Comparison of ENCODE assay signal across 23 mouse cellular contexts in the genomic region with DNA sequence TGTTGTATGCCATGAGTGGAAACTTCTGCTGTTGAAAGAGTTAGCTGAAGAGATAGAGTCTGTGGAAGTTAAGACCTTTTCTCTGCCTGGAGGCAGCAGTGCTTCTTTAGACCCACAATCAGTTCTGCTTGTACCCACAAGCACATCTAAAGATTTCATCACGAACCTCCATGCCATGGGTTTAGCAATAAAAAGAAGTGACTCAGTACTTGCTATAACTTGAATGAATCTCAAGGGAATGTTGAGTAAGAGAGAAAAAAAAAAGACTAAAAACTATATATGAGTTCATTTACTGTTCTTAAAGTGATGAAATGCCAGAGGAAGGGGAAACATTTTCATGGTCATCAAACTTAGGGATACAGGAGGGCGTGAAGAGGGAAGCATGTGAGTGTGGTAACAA. TPM values are rescaled to one million over a fixed set of nuclear protein-coding genes. Genes with fewer than 3 reads are reported as not detected.
DNase-seq lines count a peak whose midpoint lies in the region; ATAC-seq and TF ChIP-seq lines count a peak whose summit lies in the region.
"Had no signal": no experiment of that assay in that cellular context is flagged by ENCODE, and none has a peak within 500 bp of the region (broad histone marks: within the 10 kb centered on the region; RNA-seq: fewer than 3 reads in every experiment).

No protein-coding gene starts in this region.

- TF ChIP-seq CTCF in C2C12 (IDR thresholded peaks at IDR 0.05; ENCODE audit: control insufficient read depth, insufficient read depth, insufficient read length), result no peak
- TF ChIP-seq CTCF in liver, postnatal 0 days (IDR thresholded peaks at IDR 0.05; ENCODE audit: low read depth), result no peak

- no peak overlapping the region for H3K4me2 ChIP-seq in myocyte (ENCODE audit: low read depth)
- H3K4me2 ChIP-seq in liver, postnatal 0 days (ENCODE audit: low read depth, low read length), result no peak overlapping the region
- H3K4me2 ChIP-seq: forebrain, embryonic 13.5 days; heart, embryonic 11.5 days; hindbrain, embryonic 12.5 days; hindbrain, embryonic 15.5 days had no signal

- H3K4me1 ChIP-seq in liver, postnatal 0 days (ENCODE audit: insufficient read depth), result no peaks in the 10 kb centered on the region
- H3K4me1 ChIP-seq: hindbrain, embryonic 12.5 days had no signal

- TF ChIP-seq EP300 in liver, postnatal 0 days (IDR thresholded peaks at IDR 0.05; ENCODE audit: low read depth), result no peak

- no peak overlapping the region for H3K9ac ChIP-seq in liver, postnatal 0 days (replicated peaks)
- H3K9ac ChIP-seq: forebrain, embryonic 13.5 days; hindbrain, embryonic 12.5 days; hindbrain, embryonic 15.5 days had no signal

- H3K9me3 ChIP-seq in liver, postnatal 0 days (ENCODE audit: low read length), result no peaks in the 10 kb centered on the region; the same call in 1 of the 2 replicates

- no peaks in the 10 kb centered on the region for H3K79me2 ChIP-seq in C2C12 (ENCODE audit: control insufficient read depth, insufficient read depth)
- no peaks in the 10 kb centered on the region for H3K79me2 ChIP-seq in myocyte (ENCODE audit: control insufficient read depth, insufficient read depth)

- peak; percentile 66 for ATAC-seq in granulocyte monocyte progenitor cell, adult 5-6 weeks (replicated peaks; ENCODE audit: poor library complexity, severe bottlenecking)
- no peak for ATAC-seq in liver, postnatal 0 days
- ATAC-seq: forebrain, embryonic 13.5 days; forebrain, embryonic 16.5 days had no signal

- H3ac ChIP-seq in C2C12 (ENCODE audit: control insufficient read depth, insufficient read length, low read depth), result no peak overlapping the region
- H3ac ChIP-seq in myocyte (ENCODE audit: control insufficient read depth, insufficient read length), result no peak overlapping the region

- H3K4me3 ChIP-seq in C2C12 (ENCODE audit: insufficient read depth, poor library complexity, severe bottlenecking), result no peak overlapping the region
- no peak overlapping the region for H3K4me3 ChIP-seq in myocyte
- no peak overlapping the region for H3K4me3 ChIP-seq in liver, postnatal 0 days (ENCODE audit: low read depth, low read length)
- H3K4me3 ChIP-seq: forebrain, embryonic 10.5 days; forebrain, embryonic 13.5 days; hindbrain, embryonic 12.5 days; hindbrain, embryonic 15.5 days had no signal

- no peaks in the 10 kb centered on the region for H3K27me3 ChIP-seq in C2C12 (ENCODE audit: control insufficient read depth, insufficient read depth, insufficient read length)
- no peaks in the 10 kb centered on the region for H3K27me3 ChIP-seq in myocyte (ENCODE audit: control insufficient read depth, insufficient read depth, insufficient read length)
- H3K27me3 ChIP-seq in liver, postnatal 0 days (ENCODE audit: insufficient read depth, low read length), result no peaks in the 10 kb centered on the region
- H3K27me3 ChIP-seq: CH12.LX; forebrain, embryonic 13.5 days; hindbrain, embryonic 12.5 days; hindbrain, embryonic 15.5 days had no signal

- DNase-seq in 3T3-L1 (ENCODE audit: low read depth, low spot score), result peak; percentile 68
- no peak for DNase-seq in liver, postnatal 0 days
- DNase-seq in kidney, adult 8-10 months, result no peak
- no peak for DNase-seq in layer of hippocampus, adult 9-11 months
- DNase-seq: adrenal gland, adult 8-10 months; adrenal gland, postnatal 25 days; cerebellum, adult 11-12 months; cerebellum, adult 9-10 months; cerebellum, postnatal 14 days; gastrocnemius, postnatal 10 days; gastrocnemius, postnatal 36 days; heart, adult 11 months had no signal

- no peak for TF ChIP-seq POLR2A in myocyte (IDR thresholded peaks at IDR 0.05; ENCODE audit: insufficient read length, low read depth)

- H3K36me3 ChIP-seq in C2C12 (ENCODE audit: control insufficient read depth, insufficient read depth) (no peaks in the 10 kb centered on the region), myocyte (ENCODE audit: control insufficient read depth, insufficient read depth) (no peaks in the 10 kb centered on the region)
- H3K36me3 ChIP-seq in liver, postnatal 0 days (replicated peaks; ENCODE audit: insufficient read depth, low read length), result no peaks in the 10 kb centered on the region
- H3K36me3 ChIP-seq: forebrain, embryonic 10.5 days; G1E; hindbrain, embryonic 12.5 days; hindbrain, embryonic 15.5 days had no signal

- no peak overlapping the region for H3K27ac ChIP-seq in liver, postnatal 0 days (ENCODE audit: low read depth)
- H3K27ac ChIP-seq: forebrain, embryonic 10.5 days; forebrain, embryonic 13.5 days; hindbrain, embryonic 12.5 days; hindbrain, embryonic 15.5 days had no signal

- WGBS in liver, postnatal 0 days (ENCODE audit: insufficient replicate concordance), result 58% methylated on average over 2 of the region's 2 CpGs

- H3K79me3 ChIP-seq in C2C12 (ENCODE audit: low read depth), result no peaks in the 10 kb centered on the region

TF ChIP-seq in C2C12, 6 proteins besides CTCF, POLR2A, EP300 and RAD21:
- TF ChIP-seq MYOG (IDR thresholded peaks at IDR 0.05; ENCODE audit: control insufficient read depth, extremely low read depth, insufficient read length), result no peak
- no peak for TF ChIP-seq MYOD1 (IDR thresholded peaks at IDR 0.05; ENCODE audit: control insufficient read depth, insufficient read length, low read depth)
- no peak for TF ChIP-seq MAX (IDR thresholded peaks at IDR 0.05)
- no peak for TF ChIP-seq USF1 (IDR thresholded peaks at IDR 0.05; ENCODE audit: low read depth)
- peak; percentile 59 for TF ChIP-seq CEBPB (IDR thresholded peaks at IDR 0.05; ENCODE audit: low read depth)

TF ChIP-seq in myocyte, 11 proteins besides CTCF, POLR2A, EP300 and RAD21:
- TF ChIP-seq CEBPB (IDR thresholded peaks at IDR 0.05; ENCODE audit: insufficient read depth, poor library complexity, severe bottlenecking), result peak; percentile 63; the same call in 1 of the 2 replicates
- no peak for TF ChIP-seq MYOD1 (IDR thresholded peaks at IDR 0.05; ENCODE audit: control insufficient read depth in 1 of 3, insufficient read length in 2 of 3, low read depth in 2 of 3)

RNA-seq across cellular contexts. Expression of a gene that starts 5.0 kb away (rescaled TPM):
- 3.4 TPM for polyA plus RNA-seq in C2C12 (2012; fragmentation: generic; extraction: Trizol)
- total RNA-seq in granulocyte monocyte progenitor cell, adult 5-6 weeks (2014; fragmentation: Nextera tagmentation), result 23.5 and 24.1 TPM in 2 replicates
- 9.4 and 11.6 TPM in 2 replicates for total RNA-seq in granulocyte monocyte progenitor cell, adult 5-6 weeks (2017)
- 5.9 TPM for polyA plus RNA-seq in myocyte (2012; fragmentation: generic; extraction: Trizol)
- polyA plus RNA-seq in liver, postnatal 0 days (2015; fragmentation: Nextera tagmentation; extraction: Ambion mirVana), result 5.4 and 5.7 TPM in 2 replicates

RNA-seq across cellular contexts. Expression of a gene that starts 21.2 kb away (rescaled TPM):
- polyA plus RNA-seq in C2C12 (2012; fragmentation: generic; extraction: Trizol) (13.4 TPM), myocyte (2012; fragmentation: generic; extraction: Trizol) (14.4 TPM)
- total RNA-seq in granulocyte monocyte progenitor cell, adult 5-6 weeks (2014; fragmentation: Nextera tagmentation), result 13.8 and 21.4 TPM in 2 replicates
- total RNA-seq in granulocyte monocyte progenitor cell, adult 5-6 weeks (2017), result 8.3 and 12.3 TPM in 2 replicates
- 8.6 and 9.2 TPM in 2 replicates for polyA plus RNA-seq in liver, postnatal 0 days (2015; fragmentation: Nextera tagmentation; extraction: Ambion mirVana)

RNA-seq across cellular contexts. Expression of a gene that starts 25.6 kb away (rescaled TPM):
- polyA plus RNA-seq in C2C12 (2012; fragmentation: generic; extraction: Trizol), result 36.2 TPM
- 65.6 and 66.0 TPM in 2 replicates for total RNA-seq in granulocyte monocyte progenitor cell, adult 5-6 weeks (2014; fragmentation: Nextera tagmentation)
- total RNA-seq in granulocyte monocyte progenitor cell, adult 5-6 weeks (2017), result 262 and 276 TPM in 2 replicates
- polyA plus RNA-seq in myocyte (2012; fragmentation: generic; extraction: Trizol), result 40.4 TPM
- polyA plus RNA-seq in liver, postnatal 0 days (2015; fragmentation: Nextera tagmentation; extraction: Ambion mirVana), result 14.3 and 16.2 TPM in 2 replicates
